In genomic region chr11:85739266-85739977, GRCm38 (mm10) we compare ENCODE assay signal across 9 mouse cellular contexts.
DNase-seq lines count a peak whose midpoint lies in the region; ATAC-seq lines count a peak whose summit lies in the region.
"Had no signal": no experiment of that assay in that cellular context is flagged by ENCODE, and none has a peak within 500 bp of the region (broad histone marks: within the 10 kb centered on the region; RNA-seq: fewer than 3 reads in every experiment).

No protein-coding gene starts in this region.

- H3K4me3 ChIP-seq in heart, embryonic 12.5 days: no peak overlapping the region
- H3K4me3 ChIP-seq in limb, embryonic 10.5 days: 0 out of 2 replicates have a peak overlapping the region, but pooled peaks have one; percentile 12
- no peak overlapping the region for H3K4me3 ChIP-seq in stomach, embryonic 15.5 days (replicated peaks)
- H3K4me3 ChIP-seq: liver, embryonic 15.5 days had no signal

- peaks cover 9% of the 10 kb centered on the region; the same call in 1 of the 2 replicates for H3K27me3 ChIP-seq in heart, embryonic 12.5 days (replicated peaks)
- H3K27me3 ChIP-seq in limb, embryonic 10.5 days (ENCODE audit: low read depth, poor library complexity, severe bottlenecking): peaks cover 76% of the 10 kb centered on the region
- no peaks in the 10 kb centered on the region for H3K27me3 ChIP-seq in stomach, embryonic 15.5 days (replicated peaks)

- no peak for ATAC-seq in heart, embryonic 12.5 days (ENCODE audit: insufficient number of reproducible peaks, low FRiP score)
- peak; percentile 18; the same call in 1 of the 2 replicates for ATAC-seq in stomach, embryonic 15.5 days (ENCODE audit: insufficient read depth, low FRiP score, low read depth)

- no peak overlapping the region for H3K4me2 ChIP-seq in heart, embryonic 12.5 days
- no peak overlapping the region for H3K4me2 ChIP-seq in stomach, embryonic 15.5 days
- H3K4me2 ChIP-seq: liver, embryonic 15.5 days had no signal

- H3K9ac ChIP-seq in heart, embryonic 12.5 days: no peak overlapping the region
- no peak overlapping the region for H3K9ac ChIP-seq in stomach, embryonic 15.5 days
- H3K9ac ChIP-seq: liver, embryonic 15.5 days had no signal

- 34% methylated on average over 6 of the region's 6 CpGs for WGBS in heart, embryonic 12.5 days
- WGBS in limb, embryonic 10.5 days: 40% methylated on average over 6 of the region's 6 CpGs
- 36% methylated on average over 6 of the region's 6 CpGs for WGBS in stomach, embryonic 15.5 days

- no peaks in the 10 kb centered on the region for H3K36me3 ChIP-seq in heart, embryonic 12.5 days
- H3K36me3 ChIP-seq in limb, embryonic 10.5 days: no peaks in the 10 kb centered on the region
- H3K36me3 ChIP-seq in stomach, embryonic 15.5 days: no peaks in the 10 kb centered on the region
- H3K36me3 ChIP-seq: liver, embryonic 15.5 days had no signal

- intact Hi-C loops in left cerebral cortex, postnatal 4 days (cut with DNase I): no loop called here

- H3K27ac ChIP-seq in heart, embryonic 12.5 days (ENCODE audit: poor library complexity, severe bottlenecking): peak overlapping the region; percentile 3; the same call in 1 of the 2 replicates
- peak overlapping the region; percentile 66 for H3K27ac ChIP-seq in limb, embryonic 10.5 days
- peak overlapping the region; percentile 55 for H3K27ac ChIP-seq in stomach, embryonic 15.5 days
- H3K27ac ChIP-seq: liver, embryonic 15.5 days had no signal

- no peaks in the 10 kb centered on the region for H3K9me3 ChIP-seq in heart, embryonic 12.5 days (replicated peaks)
- no peaks in the 10 kb centered on the region for H3K9me3 ChIP-seq in limb, embryonic 10.5 days (replicated peaks)
- H3K9me3 ChIP-seq in stomach, embryonic 15.5 days: no peaks in the 10 kb centered on the region
- H3K9me3 ChIP-seq: liver, embryonic 15.5 days had no signal

- DNase-seq in left cerebral cortex, adult 11 months (ENCODE audit: low spot score): peak; percentile 33
- DNase-seq in left cerebral cortex, postnatal 4 days: no peak
- no peak for DNase-seq in limb, embryonic 10.5 days (ENCODE audit: low spot score)
- DNase-seq in retina, postnatal 1 day: no peak
- no peak for DNase-seq in spleen, adult 12 weeks (ENCODE audit: low spot score)
- DNase-seq: cerebellum, postnatal 25 days had no signal

- peaks cover 22% of the 10 kb centered on the region for H3K4me1 ChIP-seq in heart, embryonic 12.5 days (replicated peaks)
- H3K4me1 ChIP-seq in limb, embryonic 10.5 days: peaks cover 73% of the 10 kb centered on the region
- H3K4me1 ChIP-seq in stomach, embryonic 15.5 days: peaks cover 21% of the 10 kb centered on the region
- H3K4me1 ChIP-seq: liver, embryonic 15.5 days had no signal

Comparison
In these comparisons a context has a peak if more than half of its experiments do, and no peak if none do; other contexts are left out.
1. H3K27ac ChIP-seq: peak in every context shown above with its lines; median percentile 66 in limb, embryonic 10.5 days; 55 in stomach, embryonic 15.5 days; 3 in heart, embryonic 12.5 days.